Mouse (Mus musculus): ENCODE data around the gene Iqca. TPM values are rescaled to one million over a fixed set of nuclear protein-coding genes. Genes with fewer than 3 reads are reported as not detected.

Iqca gene
- polyA plus RNA-seq (2017; shearing (Covaris generic)) = not detected

DNA sequence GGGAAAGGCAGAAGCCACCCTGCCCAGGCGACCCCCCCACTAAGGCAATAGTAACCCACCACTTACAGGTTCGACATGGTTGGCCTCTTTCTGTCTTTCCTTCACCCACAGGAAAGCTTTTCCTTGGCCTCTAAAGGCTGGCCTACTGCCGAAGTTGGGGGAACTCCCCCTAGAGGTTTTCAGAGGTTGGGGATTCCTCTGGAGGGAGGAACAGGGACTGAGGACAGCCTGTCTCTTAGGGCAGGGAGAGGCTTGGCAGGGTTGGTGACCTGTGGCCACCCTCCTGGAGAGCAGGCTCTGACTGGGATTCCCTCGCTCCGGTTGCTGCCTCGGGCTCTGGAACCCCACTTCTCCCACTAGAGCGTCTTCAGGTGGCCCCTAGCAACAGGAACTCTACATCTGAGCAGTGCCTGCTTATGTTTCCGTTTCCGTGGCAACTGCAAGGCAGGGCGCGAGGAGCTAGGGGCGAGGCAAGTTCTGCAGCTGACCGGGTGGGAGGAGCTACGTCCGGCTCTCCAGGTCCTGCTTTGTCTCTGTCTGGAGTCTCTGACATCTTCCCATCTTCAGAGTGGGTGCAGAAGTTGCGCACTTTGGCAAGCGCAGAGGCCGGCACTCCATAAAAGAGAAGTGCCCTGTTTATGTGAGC, at the start of gene Iqca:
TSS of gene Iqca (minus strand) at position 303 of the 646 bp plus-strand sequence.

DNA sequence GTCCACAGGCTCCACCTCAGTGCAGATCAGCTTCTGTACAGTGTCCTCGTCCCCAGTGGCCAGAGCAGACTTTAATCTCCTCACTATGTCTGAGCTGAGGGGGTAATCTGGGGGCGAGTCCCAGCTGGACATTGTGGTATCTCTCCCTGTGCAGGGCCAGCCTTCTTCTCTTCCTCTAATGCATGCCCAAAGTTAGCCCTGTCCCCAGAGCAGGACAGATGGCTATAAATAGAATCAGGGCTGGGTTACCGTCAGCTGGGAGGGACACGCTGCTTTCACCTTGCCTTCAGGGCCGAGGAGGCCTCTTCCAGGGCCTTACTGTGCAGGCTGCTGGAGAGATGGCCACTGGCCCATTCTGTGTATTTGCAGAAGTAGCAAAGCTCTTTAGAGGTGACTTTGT, 138.8 kb downstream of the Iqca start, which contains the start of gene Asb18:
TSS of gene Asb18 (minus strand) at position 221 of the 400 bp plus-strand sequence.

Other genes starting within 250 kb of the Iqca start
- not detected for gene Gbx2, start 222.2 kb downstream of the Iqca start, polyA plus RNA-seq (2017; shearing (Covaris generic))
- gene Asb18, start 138.7 kb downstream of the Iqca start, polyA plus RNA-seq (2017; shearing (Covaris generic)) = not detected
- gene Ackr3, start 50.6 kb upstream of the Iqca start, polyA plus RNA-seq (2017; shearing (Covaris generic)) = 0.26 TPM

Measured in CD4-positive, CD25-positive, alpha-beta regulatory T cell (primary cell).